Comparison of ENCODE assay signal across 16 mouse cellular contexts in the genomic region with DNA sequence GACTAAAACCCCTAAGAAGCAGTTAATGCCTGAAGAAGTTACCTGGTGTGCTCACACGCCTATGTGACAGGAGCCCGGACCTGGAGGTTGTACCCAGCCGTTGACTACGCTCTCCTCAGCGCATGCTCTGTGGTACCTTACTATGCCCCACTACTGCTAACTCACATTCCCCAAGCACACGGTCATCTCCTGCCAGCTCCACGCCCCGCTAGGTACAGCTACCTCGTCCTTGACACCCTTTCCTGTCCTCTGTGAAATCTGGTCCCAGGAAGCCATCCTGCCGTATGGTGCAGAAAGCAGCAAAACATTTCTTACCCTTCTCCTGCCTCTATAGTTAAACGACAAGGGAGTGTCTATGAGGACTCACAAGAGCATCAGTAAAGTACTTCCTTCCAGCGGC.
"Had no signal": no experiment of that assay in that cellular context is flagged by ENCODE, and none has a peak within 500 bp of the region (broad histone marks: within the 10 kb centered on the region; RNA-seq: fewer than 3 reads in every experiment).

No protein-coding gene starts in this region.

- H3K4me2 ChIP-seq: heart, embryonic 12.5 days; hindbrain, embryonic 13.5 days; hindbrain, embryonic 15.5 days; kidney, embryonic 15.5 days; limb, embryonic 13.5 days; limb, embryonic 15.5 days; liver, embryonic 12.5 days had no signal

- DNase-seq: gastrocnemius, postnatal 14 days; gastrocnemius, postnatal 36 days; kidney, adult 11 months had no signal

- H3K9ac ChIP-seq: heart, embryonic 12.5 days; hindbrain, embryonic 13.5 days; hindbrain, embryonic 15.5 days; kidney, embryonic 15.5 days; limb, embryonic 13.5 days; limb, embryonic 15.5 days; liver, embryonic 12.5 days had no signal

- H3K36me3 ChIP-seq: hindbrain, embryonic 13.5 days; hindbrain, embryonic 15.5 days; kidney, embryonic 15.5 days; limb, embryonic 15.5 days; liver, embryonic 12.5 days had no signal

- H3K9me3 ChIP-seq: heart, embryonic 10.5 days; heart, embryonic 12.5 days; hindbrain, embryonic 13.5 days; hindbrain, embryonic 15.5 days; kidney, embryonic 15.5 days; limb, embryonic 13.5 days; limb, embryonic 15.5 days; liver, embryonic 12.5 days had no signal

- H3K27me3 ChIP-seq: heart, embryonic 12.5 days; hindbrain, embryonic 13.5 days; hindbrain, embryonic 15.5 days; kidney, embryonic 15.5 days; limb, embryonic 13.5 days; limb, embryonic 15.5 days; liver, embryonic 12.5 days had no signal

- H3K27ac ChIP-seq: gastrocnemius, adult 2 months; heart, embryonic 10.5 days; hindbrain, embryonic 13.5 days; hindbrain, embryonic 15.5 days; hindbrain, postnatal 0 days; kidney, embryonic 15.5 days; kidney, postnatal 0 days; left cerebral cortex, adult 2 months; limb, embryonic 13.5 days; limb, embryonic 15.5 days; liver, embryonic 12.5 days had no signal

- ATAC-seq: hindbrain, postnatal 0 days; intestine, embryonic 16.5 days; liver, embryonic 12.5 days had no signal

- H3K4me3 ChIP-seq: gastrocnemius, adult 2 months; heart, embryonic 10.5 days; heart, embryonic 12.5 days; hindbrain, embryonic 13.5 days; hindbrain, embryonic 15.5 days; kidney, embryonic 15.5 days; left cerebral cortex, adult 2 months; limb, embryonic 13.5 days; limb, embryonic 15.5 days; liver, embryonic 12.5 days had no signal

- H3K4me1 ChIP-seq: hindbrain, embryonic 15.5 days; liver, embryonic 12.5 days had no signal
